Mouse (Mus musculus) leukemia stem cell, adult 10-12 weeks (primary cell): ENCODE data around the gene Rab7b. TPM values are rescaled to one million over a fixed set of nuclear protein-coding genes. Genes with fewer than 3 reads are reported as not detected.

ENCODE experiments used
- polyA plus RNA-seq: library from polyadenylated mRNA; stranded (reverse); fragments of >175 nt; gene quantifications from 2 replicates; pipeline ENCODE4 v1.2.3, GENCODE M21; 2012; ENCODE audit warnings: low replicate concordance

Gene Rab7b
- 0.21 and 0.54 TPM in 2 replicates for polyA plus RNA-seq

GRCm38 (mm10) chr1:131688475-131688874 lies at the start of gene Rab7b:
TSS of gene Rab7b (plus strand) at chr1:131688695.

GRCm38 (mm10) chr1:131743868-131744464 lies 55.5 kb downstream of the Rab7b start, which contains the start of gene Slc26a9:
TSS of gene Slc26a9 (plus strand) at chr1:131744022.

Other genes with a start within 250 kb of the Rab7b start
- 4.0 and 13.7 TPM in 2 replicates for gene Srgap2, start 161.3 kb upstream of the Rab7b start, polyA plus RNA-seq
- 1.3 and 1.8 TPM in 2 replicates for gene Fam72a, start 160.8 kb upstream of the Rab7b start, polyA plus RNA-seq
- not detected in 2 replicates for gene Avpr1b, start 89.5 kb upstream of the Rab7b start, polyA plus RNA-seq
- gene Ctse, start 50.4 kb upstream of the Rab7b start, polyA plus RNA-seq: 68.5 and 139 TPM in 2 replicates
- gene Slc26a9, start 55.3 kb downstream of the Rab7b start, polyA plus RNA-seq: not detected in 2 replicates
- gene Pm20d1, start 108.7 kb downstream of the Rab7b start, polyA plus RNA-seq: 0.06 and 0.16 TPM in 2 replicates
- 3.9 and 14.9 TPM in 2 replicates for gene Slc41a1, start 138.8 kb downstream of the Rab7b start, polyA plus RNA-seq
- gene Rab29, start 178.5 kb downstream of the Rab7b start, polyA plus RNA-seq: 1.6 and 6.1 TPM in 2 replicates
- gene Nucks1, start 221.8 kb downstream of the Rab7b start, polyA plus RNA-seq: 8.3 and 8.5 TPM in 2 replicates